Mouse (Mus musculus): ENCODE measurements at regions not wholly inside any gene's neighbourhood (a gene's known extent, or its start where the extent isn't known, plus 50 kb on each side); places are given as distances from the start of the nearest gene placed in this dataset.

DNA sequence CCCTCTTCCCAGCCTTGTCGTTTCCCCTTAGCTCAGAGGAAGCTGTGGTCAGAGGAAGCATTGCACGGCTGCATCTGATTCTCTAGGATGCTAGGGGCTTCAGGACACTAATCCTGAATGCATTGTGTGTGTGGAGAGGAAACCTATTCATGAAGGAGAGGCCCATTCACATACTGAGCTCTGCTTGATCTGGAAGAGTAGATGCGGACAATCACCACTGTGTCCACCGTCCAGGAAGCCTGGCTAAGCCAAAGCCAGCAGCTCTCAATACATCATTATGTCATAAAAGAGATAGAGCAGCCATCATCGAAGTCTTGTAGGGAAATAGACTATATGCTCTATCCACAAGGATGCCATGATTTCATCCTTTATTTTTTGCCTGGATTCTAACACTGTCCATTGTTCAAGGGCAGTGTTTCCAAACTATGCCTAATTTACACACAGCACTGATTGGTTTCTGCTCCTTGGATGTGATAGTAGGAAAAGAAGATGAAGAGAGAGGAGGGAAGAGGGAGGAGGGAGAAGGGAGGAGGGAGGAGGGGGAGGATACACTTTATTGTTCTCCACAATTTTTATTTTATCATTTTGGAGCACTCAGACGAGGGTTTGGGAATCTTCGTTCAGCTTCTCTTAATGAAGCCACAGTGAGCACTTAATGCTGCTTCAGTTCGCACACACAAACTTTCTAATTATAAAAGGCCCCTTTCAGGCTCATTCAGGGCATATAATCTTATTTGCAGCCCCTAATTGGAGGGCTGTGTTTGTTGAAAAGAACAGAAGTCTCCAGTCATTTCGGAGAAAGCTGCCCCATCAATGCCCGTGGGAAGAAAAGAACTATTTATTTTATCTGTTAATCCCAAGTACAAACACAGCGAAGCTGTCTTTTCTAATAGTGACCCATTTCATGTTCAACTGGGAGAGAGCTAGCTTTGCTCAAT is 195.0 kb downstream of the Pdgfra start:
- H3K9ac ChIP-seq = no peak overlapping the region
- 66% methylated on average over 11 of the region's 11 CpGs for WGBS
- H3K9me3 ChIP-seq = no peaks in the 10 kb centered on the region
- H3K4me1 ChIP-seq = no peaks in the 10 kb centered on the region
- no peak overlapping the region for H3K4me2 ChIP-seq (replicated peaks)
- no peaks in the 10 kb centered on the region for H3K36me3 ChIP-seq
- H3K27ac ChIP-seq = no peak overlapping the region
- H3K27me3 ChIP-seq = no peaks in the 10 kb centered on the region
- no peak overlapping the region for H3K4me3 ChIP-seq
- no peak for ATAC-seq (ENCODE audit: low FRiP score, low read depth)

DNA sequence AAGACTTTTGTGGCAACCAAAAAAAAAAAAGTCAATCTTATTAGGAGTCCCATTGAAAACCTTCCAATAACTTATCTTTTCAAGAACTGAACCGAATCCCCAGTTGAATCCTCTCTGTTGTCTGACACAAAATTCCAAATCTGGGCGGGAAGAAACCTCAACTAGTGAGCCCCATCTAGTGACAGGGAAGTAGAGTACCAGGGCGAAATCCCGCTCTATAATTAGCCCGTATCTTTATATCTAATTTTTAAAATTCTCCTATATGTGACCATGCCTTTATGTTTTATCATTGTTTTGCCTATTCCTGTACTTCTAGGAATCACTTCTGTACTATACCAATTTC is 195.7 kb downstream of the Pdgfra start:
- no peaks in the 10 kb centered on the region for H3K4me1 ChIP-seq
- H3K9ac ChIP-seq = no peak overlapping the region
- no peaks in the 10 kb centered on the region for H3K9me3 ChIP-seq
- no peaks in the 10 kb centered on the region for H3K27me3 ChIP-seq
- no peak for ATAC-seq (ENCODE audit: low FRiP score, low read depth)
- no peak overlapping the region for H3K4me3 ChIP-seq
- no peaks in the 10 kb centered on the region for H3K36me3 ChIP-seq
- no peak overlapping the region for H3K27ac ChIP-seq
- WGBS = 85% methylated on average over 5 of the region's 5 CpGs
- no peak overlapping the region for H3K4me2 ChIP-seq (replicated peaks)

DNA sequence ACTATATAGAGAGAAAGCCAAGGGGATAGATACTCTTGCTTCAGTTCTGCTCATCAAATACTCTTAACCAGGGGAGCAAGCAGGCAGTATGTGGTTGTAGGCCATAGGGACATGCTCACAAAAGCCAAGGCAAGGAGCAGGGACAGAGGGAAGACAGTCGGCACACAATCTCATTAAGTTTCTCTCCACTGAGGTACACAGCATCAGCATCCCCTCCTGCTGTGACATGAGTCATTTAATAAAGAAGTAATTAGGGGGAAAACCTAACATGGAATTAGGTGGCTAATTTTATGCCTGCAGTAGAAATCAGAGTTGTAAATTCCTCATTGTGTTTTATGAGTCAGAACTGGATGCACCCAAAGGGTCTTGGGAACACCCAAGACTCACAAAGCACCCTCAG is 203.2 kb downstream of the Pdgfra start:
- no peaks in the 10 kb centered on the region for H3K4me1 ChIP-seq
- H3K9me3 ChIP-seq = no peaks in the 10 kb centered on the region
- H3K27me3 ChIP-seq = no peaks in the 10 kb centered on the region
- H3K4me3 ChIP-seq = no peak overlapping the region
- H3K27ac ChIP-seq = no peak overlapping the region
- no peaks in the 10 kb centered on the region for H3K36me3 ChIP-seq
- no peak overlapping the region for H3K4me2 ChIP-seq (replicated peaks)
- ATAC-seq (ENCODE audit: low FRiP score, low read depth) = no peak
- no peak overlapping the region for H3K9ac ChIP-seq
- WGBS = 50% methylated on average over 1 of the region's 1 CpGs

DNA sequence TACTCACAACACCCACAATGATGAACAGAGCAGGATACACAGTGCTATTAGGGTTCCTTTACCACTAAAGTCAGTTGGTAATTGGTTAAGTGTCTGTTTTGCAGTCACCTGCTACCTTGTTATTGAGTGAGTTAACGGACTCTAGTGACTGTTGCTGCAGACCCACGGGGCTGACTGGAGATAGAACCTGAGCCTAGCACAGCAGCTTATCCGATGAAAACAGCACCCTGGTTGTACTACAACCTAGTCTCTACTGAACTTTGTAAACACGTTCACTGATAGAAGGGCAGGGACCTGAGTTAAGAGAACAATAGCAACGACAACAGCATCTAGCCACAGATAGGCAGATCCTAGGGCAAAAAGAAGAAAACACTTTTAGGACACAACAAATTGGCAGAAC is 206.8 kb downstream of the Pdgfra start:
- H3K27ac ChIP-seq = no peak overlapping the region
- no peaks in the 10 kb centered on the region for H3K4me1 ChIP-seq
- no peaks in the 10 kb centered on the region for H3K9me3 ChIP-seq
- ATAC-seq (ENCODE audit: low FRiP score, low read depth) = no peak
- H3K36me3 ChIP-seq = no peaks in the 10 kb centered on the region
- no peaks in the 10 kb centered on the region for H3K27me3 ChIP-seq
- no peak overlapping the region for H3K4me3 ChIP-seq
- no peak overlapping the region for H3K4me2 ChIP-seq (replicated peaks)
- 73% methylated on average over 5 of the region's 5 CpGs for WGBS
- no peak overlapping the region for H3K9ac ChIP-seq

DNA sequence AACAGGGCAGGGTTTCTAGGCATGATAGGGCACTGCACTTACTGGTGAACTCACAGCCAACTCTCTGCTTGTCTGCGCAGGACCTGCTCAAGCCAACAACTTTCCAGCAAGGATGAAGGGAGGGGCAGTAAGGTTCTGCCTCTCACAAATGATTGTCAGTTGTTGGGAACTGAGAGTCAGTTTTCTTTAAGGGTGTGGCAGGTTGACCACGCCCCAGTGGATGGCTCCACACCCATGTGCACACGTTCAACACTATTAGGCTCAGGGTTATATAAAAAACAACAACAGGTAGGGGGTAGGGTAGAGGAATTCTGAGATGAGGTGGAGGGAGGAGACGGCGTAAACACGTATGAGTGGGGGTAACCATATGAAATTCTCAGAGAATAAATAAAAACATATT is 210.9 kb upstream of the Kit start:
- H3K4me1 ChIP-seq = no peaks in the 10 kb centered on the region
- ATAC-seq (ENCODE audit: low FRiP score, low read depth) = no peak
- no peaks in the 10 kb centered on the region for H3K36me3 ChIP-seq
- H3K27ac ChIP-seq = no peak overlapping the region
- H3K9ac ChIP-seq = no peak overlapping the region
- H3K4me3 ChIP-seq = no peak overlapping the region
- no peak overlapping the region for H3K4me2 ChIP-seq (replicated peaks)
- WGBS = 82% methylated on average over 6 of the region's 6 CpGs
- no peaks in the 10 kb centered on the region for H3K9me3 ChIP-seq
- no peaks in the 10 kb centered on the region for H3K27me3 ChIP-seq

DNA sequence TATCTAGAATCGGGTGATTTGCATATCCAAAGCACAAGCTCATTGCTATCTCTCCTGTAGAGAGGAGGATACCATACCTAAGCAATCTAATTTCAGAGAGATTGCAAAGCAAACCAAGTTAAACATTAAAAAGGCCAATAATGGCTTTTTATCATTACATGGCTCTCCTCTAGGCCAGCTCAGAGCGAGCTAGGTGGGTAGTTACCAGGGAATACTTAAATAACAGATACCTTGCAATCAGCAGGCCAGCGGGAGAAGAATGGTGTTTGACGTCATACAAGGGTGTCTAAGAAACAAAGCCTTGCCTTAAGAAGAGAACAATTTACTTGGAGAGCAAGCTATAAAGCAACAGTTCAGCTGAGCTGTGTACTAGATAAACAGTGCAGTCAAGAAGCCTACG is 207.4 kb upstream of the Kit start:
- H3K27ac ChIP-seq = no peak overlapping the region
- no peaks in the 10 kb centered on the region for H3K27me3 ChIP-seq
- H3K4me2 ChIP-seq (replicated peaks) = no peak overlapping the region
- H3K9me3 ChIP-seq = no peaks in the 10 kb centered on the region
- no peak overlapping the region for H3K4me3 ChIP-seq
- ATAC-seq (ENCODE audit: low FRiP score, low read depth) = no peak
- 86% methylated on average over 5 of the region's 5 CpGs for WGBS
- H3K9ac ChIP-seq = no peak overlapping the region
- H3K4me1 ChIP-seq = no peaks in the 10 kb centered on the region
- H3K36me3 ChIP-seq = no peaks in the 10 kb centered on the region

DNA sequence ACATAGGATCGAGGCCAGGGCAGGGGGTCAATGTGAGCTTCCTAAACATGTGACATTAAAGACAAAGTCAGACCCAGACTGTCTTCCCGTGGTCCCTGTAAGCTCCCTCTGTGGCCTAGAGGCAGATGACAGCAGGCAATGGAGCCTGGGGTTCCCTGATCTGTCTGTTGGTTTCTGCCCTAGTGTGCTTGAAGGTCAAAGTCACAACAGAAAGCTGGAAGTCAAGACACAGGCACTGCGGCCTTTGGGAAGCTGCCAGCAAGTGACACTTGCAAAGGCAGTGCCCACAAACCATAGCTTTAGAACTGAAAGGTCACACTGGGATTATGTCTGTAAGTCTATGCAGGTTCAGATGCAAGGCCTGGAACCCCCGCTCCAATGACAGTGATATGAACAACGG is 206.0 kb upstream of the Kit start:
- 87% methylated on average over 5 of the region's 5 CpGs for WGBS
- no peak overlapping the region for H3K4me3 ChIP-seq
- ATAC-seq (ENCODE audit: low FRiP score, low read depth) = no peak

DNA sequence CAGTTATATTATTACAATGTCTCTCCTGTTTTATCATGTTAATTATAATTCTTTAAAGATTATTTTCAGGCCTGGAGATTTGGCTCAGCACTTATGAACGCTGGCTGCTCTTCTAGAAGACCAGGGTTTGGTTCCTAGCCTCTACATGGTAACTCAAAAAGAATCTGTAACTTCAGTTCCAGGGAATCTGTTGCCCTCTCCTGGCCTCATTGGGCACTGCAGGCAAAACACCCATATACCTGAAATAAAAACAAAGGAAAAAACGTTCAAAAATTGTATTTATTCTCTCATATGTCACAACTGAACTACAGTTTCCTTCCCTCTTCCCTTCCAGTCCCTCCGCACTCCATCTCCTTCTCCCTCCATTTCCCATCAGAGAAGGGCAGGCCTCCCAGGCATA is 201.9 kb upstream of the Kit start:
- Histone ChIP-seq H3K4me3 (no peak overlapping the region), H3K4me1 (peaks cover 9% of the 10 kb centered on the region; the same call in 1 of the 2 replicates), H3K27ac (no peak overlapping the region), H3K36me3 (no peaks in the 10 kb centered on the region), H3K27me3 (no peaks in the 10 kb centered on the region), H3K9ac (no peak overlapping the region), H3K4me2 (replicated peaks) (no peak overlapping the region), H3K9me3 (no peaks in the 10 kb centered on the region)
- WGBS = 65% methylated on average over 3 of the region's 3 CpGs
- no peak for ATAC-seq (ENCODE audit: low FRiP score, low read depth)

More for the DNA sequence above, 206.0 kb upstream of the Kit start:
- H3K27me3 ChIP-seq = no peaks in the 10 kb centered on the region
- no peak overlapping the region for H3K9ac ChIP-seq
- H3K4me1 ChIP-seq = no peaks in the 10 kb centered on the region
- H3K9me3 ChIP-seq = no peaks in the 10 kb centered on the region
- H3K27ac ChIP-seq = no peak overlapping the region
- no peak overlapping the region for H3K4me2 ChIP-seq (replicated peaks)
- H3K36me3 ChIP-seq = no peaks in the 10 kb centered on the region

DNA sequence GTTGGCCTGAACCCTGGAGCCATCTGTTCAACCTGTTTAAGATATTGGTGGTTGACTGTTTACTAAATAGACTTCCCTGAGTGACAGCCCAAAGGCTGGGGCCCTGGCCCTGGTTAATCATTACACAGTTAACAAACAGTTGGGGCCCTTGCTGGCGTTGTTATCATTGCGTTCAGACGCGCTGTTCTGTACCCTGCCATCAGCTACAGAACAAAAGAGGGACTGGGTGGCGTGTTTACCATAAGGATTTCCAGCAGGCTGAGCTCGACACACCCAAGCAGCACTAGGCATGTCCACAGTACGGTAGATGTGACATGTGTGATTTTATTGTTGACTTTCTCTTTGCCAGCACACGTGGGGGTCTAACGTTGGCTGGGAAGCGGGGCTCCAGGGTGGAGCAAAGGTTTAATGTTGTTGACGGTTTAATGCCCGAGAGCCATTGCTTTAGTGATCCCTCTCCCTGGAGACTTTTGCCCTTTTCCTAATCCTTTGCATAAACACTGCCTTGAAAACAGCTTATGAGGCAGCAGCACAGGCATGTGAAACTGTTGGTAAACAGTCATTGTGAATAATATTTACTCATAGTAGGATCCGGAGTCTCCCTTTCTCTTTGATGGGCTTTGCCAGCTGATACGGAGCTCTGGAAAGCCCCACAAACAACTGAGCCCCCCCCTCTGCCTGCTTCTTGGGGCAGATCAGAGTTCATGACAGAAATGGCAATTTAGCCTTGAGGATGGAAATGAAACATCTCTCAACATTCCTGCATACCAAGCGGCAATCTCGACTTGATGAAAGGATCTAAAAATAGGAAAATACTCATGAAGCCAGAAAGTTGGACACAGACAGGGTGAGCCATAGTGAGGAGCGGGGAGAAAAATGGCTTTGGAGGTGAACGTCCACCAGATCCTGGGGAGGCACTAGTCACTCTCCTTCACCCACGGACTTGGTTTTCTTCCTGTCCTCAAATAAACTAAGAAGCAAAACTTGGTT is 197.1 kb upstream of the Kit start:
- Histone ChIP-seq H3K36me3 (no peaks in the 10 kb centered on the region), H3K4me2 (replicated peaks) (no peak overlapping the region), H3K9ac (no peak overlapping the region), H3K4me3 (no peak overlapping the region), H3K4me1 (peaks cover 9% of the 10 kb centered on the region; the same call in 1 of the 2 replicates), H3K9me3 (no peaks in the 10 kb centered on the region), H3K27me3 (no peaks in the 10 kb centered on the region), H3K27ac (no peak overlapping the region)
- no peak for ATAC-seq (ENCODE audit: low FRiP score, low read depth)
- WGBS = 41% methylated on average over 19 of the region's 19 CpGs

DNA sequence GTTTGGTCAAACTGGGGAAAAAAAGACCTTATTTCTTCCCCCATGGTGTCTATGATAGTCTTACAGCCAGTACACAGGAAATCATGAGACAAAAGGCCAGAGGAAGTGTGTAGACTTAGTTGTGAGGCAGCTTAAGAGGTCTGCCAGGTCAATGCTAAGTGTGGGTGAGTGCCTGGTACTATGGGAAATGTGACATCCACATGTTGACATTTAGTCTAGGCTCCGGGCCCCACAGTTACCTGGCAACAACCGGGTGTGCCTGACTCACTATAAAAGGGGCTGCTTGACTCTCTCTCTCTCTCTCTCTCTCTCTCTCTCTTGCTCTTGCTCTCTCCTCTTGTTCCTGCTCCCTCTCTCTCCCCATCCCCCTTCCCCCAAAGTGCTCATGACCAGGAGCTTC is 196.1 kb upstream of the Kit start:
- Histone ChIP-seq H3K27ac (no peak overlapping the region), H3K9ac (no peak overlapping the region), H3K4me1 (peaks cover 9% of the 10 kb centered on the region; the same call in 1 of the 2 replicates), H3K9me3 (no peaks in the 10 kb centered on the region), H3K36me3 (no peaks in the 10 kb centered on the region), H3K4me3 (no peak overlapping the region), H3K4me2 (replicated peaks) (no peak overlapping the region), H3K27me3 (no peaks in the 10 kb centered on the region)
- 37% methylated on average over 2 of the region's 2 CpGs for WGBS
- ATAC-seq (ENCODE audit: low FRiP score, low read depth) = no peak

DNA sequence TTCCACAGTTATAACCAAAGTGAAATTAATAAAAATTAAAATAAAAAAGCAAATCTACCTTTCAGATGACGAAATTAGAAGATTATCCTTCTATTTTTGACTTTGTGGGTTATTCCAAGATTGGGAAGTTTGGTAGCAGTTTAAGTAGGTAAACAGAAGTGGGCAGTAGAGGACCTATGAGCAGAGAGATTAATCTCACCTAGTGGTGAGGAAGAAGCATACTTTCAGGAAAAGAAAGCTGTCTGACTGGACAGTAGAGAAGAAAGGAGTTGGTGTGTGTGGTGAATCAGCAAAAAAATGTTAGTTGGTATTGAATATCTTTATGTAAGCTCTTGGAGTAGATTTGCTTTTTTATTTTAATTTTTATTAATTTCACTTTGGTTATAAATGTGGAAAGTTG is 194.4 kb upstream of the Kit start:
- Histone ChIP-seq H3K9ac (no peak overlapping the region), H3K27me3 (no peaks in the 10 kb centered on the region), H3K36me3 (no peaks in the 10 kb centered on the region), H3K4me1 (peaks cover 9% of the 10 kb centered on the region; the same call in 1 of the 2 replicates), H3K27ac (no peak overlapping the region), H3K4me2 (replicated peaks) (no peak overlapping the region), H3K9me3 (no peaks in the 10 kb centered on the region), H3K4me3 (no peak overlapping the region)
- ATAC-seq (ENCODE audit: low FRiP score, low read depth) = no peak
- 67% methylated on average over 1 of the region's 1 CpGs for WGBS

DNA sequence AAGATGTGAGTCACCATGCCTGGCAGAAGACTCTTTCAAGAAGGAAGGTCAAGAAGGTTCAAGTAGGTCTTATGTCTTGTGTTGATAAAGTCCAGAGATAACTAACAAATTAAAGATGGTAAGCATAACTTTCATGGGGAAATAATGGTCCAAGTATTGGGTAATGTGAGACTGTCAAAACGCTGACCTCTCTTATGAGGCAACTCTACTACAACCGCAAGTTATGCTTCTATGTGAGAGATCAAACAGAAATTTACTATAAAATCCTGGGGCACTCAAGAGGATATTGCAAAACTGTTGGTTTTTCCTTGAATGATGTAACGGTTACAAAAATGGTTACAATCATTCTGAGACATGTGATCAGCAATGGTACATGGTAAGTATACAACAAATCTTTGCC is 192.6 kb upstream of the Kit start:
- ATAC-seq (ENCODE audit: low FRiP score, low read depth) = no peak
- H3K4me2 ChIP-seq (replicated peaks) = no peak overlapping the region
- H3K27ac ChIP-seq = no peak overlapping the region
- H3K27me3 ChIP-seq = no peaks in the 10 kb centered on the region
- 81% methylated on average over 3 of the region's 3 CpGs for WGBS
- H3K4me3 ChIP-seq = no peak overlapping the region
- no peak overlapping the region for H3K9ac ChIP-seq
- H3K4me1 ChIP-seq = peaks cover 7% of the 10 kb centered on the region; the same call in 1 of the 2 replicates
- H3K9me3 ChIP-seq = no peaks in the 10 kb centered on the region
- no peaks in the 10 kb centered on the region for H3K36me3 ChIP-seq
